Mouse (Mus musculus): ENCODE measurements around the gene Rwdd2a.

Gene Rwdd2a

GRCm38 (mm10) chr9:86587019-86587795 is 15.4 kb downstream of the Rwdd2a start:
- in situ Hi-C loops (cut with MboI, MseI), result loop anchor here (25.0 kb wide), 2 partner anchors 425 to 675 kb away; partner anchors contain the start of genes Cep162, Cyb5r4 and Ripply2

- in situ Hi-C loops (cut with MboI, MseI), result loop anchor here (5.0 to 25.0 kb wide), 4 partner anchors 154 to 669 kb away; partner anchors contain the start of genes Cep162, Cyb5r4 and Ripply2
These were observed 21.2 kb downstream of the Rwdd2a start for GRCm38 (mm10) chr9:86592676-86593668.

- in situ Hi-C loops (cut with MboI, MseI), result loop anchor here (5.0 to 25.0 kb wide), 4 partner anchors 153 to 668 kb away; partner anchors contain the start of genes Cep162, Cyb5r4 and Ripply2
These were observed 22.6 kb downstream of the Rwdd2a start for GRCm38 (mm10) chr9:86594357-86594767.

DNA sequence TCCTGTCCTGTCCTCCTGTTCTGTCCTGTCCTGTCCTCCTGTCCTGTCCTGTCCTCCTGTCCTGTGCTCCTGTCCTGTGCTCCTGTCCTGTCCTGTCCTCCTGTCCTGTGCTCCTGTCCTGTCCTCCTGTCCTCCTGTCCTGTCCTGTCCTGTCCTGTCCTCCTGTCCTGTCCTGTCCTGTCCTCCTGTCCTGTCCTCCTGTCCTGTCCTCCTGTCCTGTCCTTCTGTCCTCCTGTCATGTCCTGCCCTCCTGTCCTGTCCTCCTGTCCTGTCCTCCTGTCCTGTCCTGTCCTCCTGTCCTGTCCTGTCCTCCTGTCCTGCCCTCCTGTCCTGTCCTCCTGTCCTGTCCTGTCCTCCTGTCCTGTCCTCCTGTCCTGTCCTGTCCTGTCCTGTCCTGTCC is 25.2 kb downstream of the Rwdd2a start:
- in situ Hi-C loops (cut with MboI, MseI), result loop anchor here (25.0 kb wide), 2 partner anchors 415 to 665 kb away; partner anchors contain the start of genes Cep162, Cyb5r4 and Ripply2

DNA sequence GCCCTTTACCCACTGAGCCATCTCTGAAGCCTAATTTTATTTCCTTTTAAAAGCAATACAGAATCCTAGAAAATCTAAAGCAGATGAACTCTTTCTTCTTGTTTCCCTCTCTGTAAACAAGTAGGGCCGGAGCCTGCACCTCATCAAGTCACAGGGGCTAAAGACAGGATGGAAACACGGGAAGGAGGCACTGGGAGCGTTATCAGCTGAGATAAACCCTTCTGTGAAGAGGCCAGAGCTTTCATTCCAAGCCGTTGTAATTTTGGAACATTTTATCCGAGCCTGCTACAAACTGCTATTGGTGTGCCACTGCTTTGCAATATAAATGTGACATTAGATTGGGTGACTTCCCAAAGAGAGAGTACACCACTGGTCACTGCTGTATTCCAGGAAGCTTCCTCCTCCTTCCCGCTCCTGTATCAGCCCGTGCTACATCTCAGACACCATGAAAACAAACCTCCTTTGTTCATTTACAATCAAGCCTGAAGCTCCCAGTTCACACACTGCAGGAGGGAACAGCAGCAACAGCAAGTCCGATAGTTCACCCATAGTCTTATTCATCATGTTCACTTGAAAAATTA is 28.0 kb downstream of the Rwdd2a start:
- in situ Hi-C loops (cut with MboI, MseI), result loop anchor here (10.0 to 25.0 kb wide), 3 partner anchors 412 to 662 kb away; partner anchors contain the start of genes Cep162, Cyb5r4 and Ripply2

DNA sequence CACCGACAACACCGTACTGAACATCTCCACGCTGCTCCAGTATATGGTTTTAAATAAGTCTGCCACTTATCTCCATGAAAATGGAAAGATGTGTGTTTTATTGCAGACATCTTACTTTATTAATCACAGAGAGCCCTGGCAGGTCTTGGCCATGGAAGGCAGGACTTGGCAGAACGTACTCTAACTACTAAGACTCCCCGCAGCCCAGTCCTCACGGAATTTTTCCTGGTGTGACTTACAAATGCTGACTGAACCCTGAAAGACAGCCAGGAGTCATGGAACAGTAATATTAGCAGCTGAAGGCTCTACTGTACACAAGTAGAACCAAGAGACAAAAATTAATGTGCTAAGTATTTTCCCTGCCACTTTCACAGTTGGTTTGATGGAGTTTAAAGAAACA is 34.0 kb downstream of the Rwdd2a start:
- in situ Hi-C loops (cut with MboI, MseI), result loop anchor here (10.0 kb wide), 1 partner anchor 529 kb away; no protein-coding TSS in a partner anchor

- in situ Hi-C loops (cut with MboI, MseI), result no loop called here
These were observed 40.3 kb downstream of the Rwdd2a start for GRCm38 (mm10) chr9:86612091-86612490.

DNA sequence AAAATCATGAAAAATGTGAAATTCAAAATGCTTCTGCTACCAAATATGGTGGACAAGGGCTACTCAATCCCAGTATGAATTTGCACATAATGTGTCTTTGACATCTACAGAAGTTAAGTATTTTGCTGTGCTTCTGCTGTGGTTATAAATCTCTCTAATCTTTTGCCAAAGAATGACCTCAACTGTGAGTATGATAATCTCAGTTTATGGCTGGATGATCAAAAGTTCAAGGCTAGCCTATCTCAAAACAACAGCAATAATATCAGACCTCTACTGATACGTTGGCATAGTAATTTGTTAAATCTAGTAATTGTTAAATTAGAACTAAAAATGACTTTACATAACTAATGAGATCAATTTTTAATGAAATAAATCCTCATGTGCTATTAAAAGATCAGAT is 44.0 kb downstream of the Rwdd2a start:
- in situ Hi-C loops (cut with MboI, MseI), result no loop called here

DNA sequence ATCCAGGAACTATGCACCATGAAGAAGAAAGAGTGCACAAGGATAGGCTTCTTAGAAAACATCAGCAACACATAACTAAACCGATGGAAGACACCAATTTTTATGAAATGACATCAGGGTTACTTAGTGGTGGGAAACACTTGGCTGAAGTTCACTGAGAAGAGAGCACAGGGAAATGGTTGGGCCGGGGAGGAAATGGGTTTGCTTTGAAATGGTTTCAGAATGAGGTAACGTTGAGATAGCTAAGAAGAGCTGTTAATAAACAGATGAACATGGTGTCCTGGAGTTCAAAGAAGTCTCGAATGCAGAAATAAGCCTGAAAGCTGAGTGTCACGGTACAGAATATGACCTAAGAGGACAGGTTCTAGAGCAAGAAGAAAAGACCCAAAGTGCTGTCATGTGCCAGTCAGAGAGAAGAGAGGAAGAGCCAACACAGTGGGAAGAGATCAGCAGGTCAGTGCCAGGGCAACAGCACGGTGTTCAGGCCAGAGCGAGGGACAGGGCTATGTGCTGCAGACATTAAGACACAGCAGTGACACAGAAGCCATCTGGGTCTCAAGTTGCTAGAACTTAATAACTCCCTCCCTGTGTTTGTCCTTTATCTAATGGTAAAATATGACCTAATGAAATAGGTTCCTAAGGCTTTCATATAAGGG is 46.2 kb downstream of the Rwdd2a start:
- in situ Hi-C loops (cut with MboI, MseI), result no loop called here

DNA sequence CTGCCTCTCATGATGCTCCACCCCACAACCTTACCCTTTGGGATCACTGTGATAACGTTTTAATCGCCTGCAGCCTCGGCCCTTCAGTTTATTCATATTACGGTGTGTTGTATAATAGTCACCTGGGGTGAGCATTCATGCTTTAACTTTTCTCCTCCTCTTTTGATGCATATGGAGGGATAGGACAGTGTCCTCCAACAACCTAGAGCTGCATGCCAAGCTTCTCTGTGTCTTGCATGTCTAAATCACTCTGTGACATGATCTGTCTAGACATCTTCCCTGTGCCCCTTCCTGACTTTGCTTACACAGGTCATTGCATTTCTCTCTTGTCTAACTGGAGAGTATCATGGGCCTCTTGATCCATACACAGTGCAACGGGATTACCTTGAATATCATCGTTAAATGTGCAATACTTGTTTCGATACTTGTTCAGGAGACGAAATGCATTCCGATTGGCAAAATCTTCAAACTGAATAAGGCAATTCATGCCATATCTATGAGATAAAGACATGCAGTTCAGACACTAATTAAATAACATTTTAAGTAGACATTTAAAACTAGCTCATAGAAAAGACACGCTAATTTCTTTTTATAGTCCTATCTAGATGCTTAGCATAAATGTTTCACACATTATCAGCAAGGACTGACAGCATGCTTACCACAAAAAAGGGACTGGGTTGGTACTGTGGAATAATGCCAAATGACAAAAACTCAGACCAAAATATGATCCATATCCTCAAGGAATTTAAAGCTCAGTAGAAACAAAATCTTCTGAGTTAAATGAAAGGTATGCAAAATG is 47.7 kb downstream of the Rwdd2a start:
- in situ Hi-C loops (cut with MboI, MseI), result loop anchor here (10.0 kb wide), 1 partner anchor 1125 kb away; no protein-coding TSS in a partner anchor

DNA sequence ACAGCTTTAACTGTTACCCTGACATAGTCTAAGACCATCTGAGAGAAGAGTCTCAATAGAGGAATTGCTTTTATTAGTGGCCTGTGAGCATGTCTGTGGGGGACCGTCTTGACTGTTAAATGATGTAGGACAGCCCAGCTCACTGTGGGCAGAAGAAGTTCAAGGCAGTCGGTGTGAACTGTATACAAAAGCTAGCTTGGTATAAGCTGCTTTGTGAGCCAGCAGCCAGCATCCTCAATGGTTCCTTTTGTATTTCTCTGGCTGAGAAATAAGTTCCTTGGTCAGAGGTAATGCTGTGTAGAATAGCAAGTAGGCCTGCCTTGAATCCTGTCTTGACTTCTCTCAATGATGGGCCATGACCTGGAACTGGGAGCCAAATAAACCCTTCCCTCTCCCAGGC is 50.3 kb downstream of the Rwdd2a start:
- in situ Hi-C loops (cut with MboI, MseI), result loop anchor here (10.0 kb wide), 1 partner anchor 1127 kb away; no protein-coding TSS in a partner anchor

DNA sequence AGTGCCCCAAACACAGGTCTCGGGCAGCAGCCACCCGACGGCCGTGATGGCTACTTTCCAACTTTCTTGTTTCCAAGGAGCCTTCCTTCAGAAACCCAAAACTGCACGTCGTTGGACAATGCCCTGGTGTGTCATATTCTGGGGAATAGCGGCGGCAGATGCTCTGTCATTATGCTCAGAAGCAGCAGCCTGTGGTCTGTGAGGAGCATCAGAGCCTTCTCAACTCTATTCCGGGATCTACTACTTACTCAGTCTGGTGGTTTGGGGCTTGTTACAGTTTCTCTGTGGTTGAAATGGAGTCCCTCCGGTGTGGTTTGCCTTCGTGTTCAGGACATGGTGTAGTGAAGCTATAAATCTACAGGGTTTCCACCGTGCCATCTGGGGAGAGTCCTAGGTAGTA is 52.2 kb downstream of the Rwdd2a start:
- in situ Hi-C loops (cut with MboI, MseI), result loop anchor here (10.0 kb wide), 1 partner anchor 1129 kb away; no protein-coding TSS in a partner anchor

Measured in regulatory T cell (primary cell).